Mouse (Mus musculus) limb, embryonic 14.5 days (tissue): Measurements from ENCODE around the gene Sdc4. TPM values are rescaled to one million over a fixed set of nuclear protein-coding genes. Genes with fewer than 3 reads are reported as not detected.

ENCODE experiments used
- ATAC-seq: fragments of 200-750 bp; cut with Nextera tagmentation; 2 replicates; pipeline ENCODE4 v1.8.0; 2017; ENCODE audit warnings: low read depth, moderate number of reproducible peaks, moderate TSS enrichment; ENCODE audit not compliant: low FRiP score
- DNase-seq: peaks from one replicate; pipeline ENCODE4 v3.0.0-alpha.2; 2015; ENCODE audit warnings: low spot score
- H3K27ac ChIP-seq: fragments of 300-500 bp; sonication (generic); replicated peaks from 2 replicates; pipeline ENCODE4 v1.5.1; 2014; ENCODE audit warnings: low read depth, mild to moderate bottlenecking, low read length, moderate library complexity, mixed read lengths
- H3K27me3 ChIP-seq: fragments of 300-500 bp; sonication (generic); 2 replicates; pipeline ENCODE4 v1.6.1; 2014; ENCODE audit warnings: low read length, mixed read lengths; ENCODE audit not compliant: control insufficient read depth, insufficient read depth
- H3K36me3 ChIP-seq: fragments of 300-500 bp; sonication (generic); 2 replicates; pipeline ENCODE4 v1.6.1; 2014; ENCODE audit warnings: mild to moderate bottlenecking, low read length, moderate library complexity, mixed read lengths; ENCODE audit not compliant: control insufficient read depth, insufficient read depth
- H3K4me1 ChIP-seq: fragments of 300-500 bp; sonication (generic); 2 replicates; pipeline ENCODE4 v1.6.1; 2014; ENCODE audit warnings: antibody characterized with exemption, low read length, mixed read lengths; ENCODE audit not compliant: control insufficient read depth, insufficient read depth
- H3K4me2 ChIP-seq: fragments of 300-500 bp; sonication (generic); replicated peaks from 2 replicates; pipeline ENCODE4 v1.6.1; 2014; ENCODE audit warnings: low read depth, mild to moderate bottlenecking, low read length, moderate library complexity; ENCODE audit not compliant: severe bottlenecking
- H3K4me3 ChIP-seq: fragments of 300-500 bp; sonication (generic); replicated peaks from 2 replicates; pipeline ENCODE4 v1.5.1; 2014; ENCODE audit warnings: low read length
- H3K9ac ChIP-seq: fragments of 300-500 bp; sonication (generic); 2 replicates; pipeline ENCODE4 v1.6.1; 2014; ENCODE audit warnings: mild to moderate bottlenecking, low read depth, low read length, moderate library complexity; ENCODE audit not compliant: severe bottlenecking
- H3K9me3 ChIP-seq: fragments of 300-500 bp; sonication (generic); 2 replicates; pipeline ENCODE4 v1.6.1; 2016; ENCODE audit warnings: low read length; ENCODE audit not compliant: control insufficient read depth
- POLR2A ChIP-seq: fragments of 200-500 bp; IDR thresholded peaks from 2 replicates; pipeline ENCODE4 v1.8.0; 2012; ENCODE audit warnings: inconsistent platforms, mild to moderate bottlenecking, moderate library complexity, borderline replicate concordance; ENCODE audit not compliant: insufficient read depth, insufficient read length; ENCODE audit errors: extremely low read depth
- WGBS: fragments of 180-500 bp; shearing (Covaris S2); extraction: QIAGEN DNeasy Blood & Tissue Kit; methylation state at CpG from one replicate; pipeline ENCODE4 v1.1.7; 2014; 5-methylcytosine and 5-hydroxymethylcytosine counted together
- polyA plus RNA-seq, 2 experiments: library from polyadenylated mRNA; depleted of rRNA in 1 of 2; stranded (reverse) in 1 of 2; unstranded in 1 of 2; fragments of >200 nt; fragmentation: Nextera tagmentation in 1 of 2; extraction: Ambion mirVana in 1 of 2; gene quantifications; 2 replicates each; pipeline versions ENCODE4 v1.2.1 to v1.2.3; 2012 to 2014

Gene Sdc4
- polyA plus RNA-seq, 2 experiments, result 27.4 to 65.9 TPM

DNA sequence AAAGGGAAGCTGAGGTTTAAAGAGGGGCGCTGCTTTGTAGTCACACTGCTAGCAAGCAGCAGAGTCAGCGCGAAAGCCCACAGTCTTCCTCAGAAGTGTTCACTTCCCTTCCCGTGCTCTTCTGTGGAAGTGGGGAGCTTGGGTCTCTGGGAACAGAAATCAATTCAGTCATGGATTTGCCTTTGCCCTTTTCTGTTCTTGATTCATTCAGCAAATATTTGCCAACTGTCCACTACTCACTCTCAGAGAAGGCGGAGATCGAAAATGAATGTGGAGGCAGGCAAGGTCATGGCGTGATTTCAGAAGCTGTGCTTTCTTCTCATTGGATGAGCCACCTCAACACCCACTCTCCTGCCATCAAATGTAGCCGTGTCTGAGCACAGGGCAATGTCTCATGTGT lies 14.8 kb upstream of the Sdc4 start:
- Histone ChIP-seq H3K36me3 (peaks cover 7% of the 10 kb centered on the region), H3K4me3 (no peak overlapping the region), H3K9me3 (no peaks in the 10 kb centered on the region), H3K4me1 (peaks cover 22% of the 10 kb centered on the region), H3K27me3 (no peaks in the 10 kb centered on the region), H3K27ac (no peak overlapping the region), H3K4me2 (no peak overlapping the region), H3K9ac (no peak overlapping the region)
- DNase-seq, result no peak
- WGBS, result 88% methylated on average over 8 of the region's 8 CpGs
- no peak for ATAC-seq
- TF ChIP-seq POLR2A, result no peak

DNA sequence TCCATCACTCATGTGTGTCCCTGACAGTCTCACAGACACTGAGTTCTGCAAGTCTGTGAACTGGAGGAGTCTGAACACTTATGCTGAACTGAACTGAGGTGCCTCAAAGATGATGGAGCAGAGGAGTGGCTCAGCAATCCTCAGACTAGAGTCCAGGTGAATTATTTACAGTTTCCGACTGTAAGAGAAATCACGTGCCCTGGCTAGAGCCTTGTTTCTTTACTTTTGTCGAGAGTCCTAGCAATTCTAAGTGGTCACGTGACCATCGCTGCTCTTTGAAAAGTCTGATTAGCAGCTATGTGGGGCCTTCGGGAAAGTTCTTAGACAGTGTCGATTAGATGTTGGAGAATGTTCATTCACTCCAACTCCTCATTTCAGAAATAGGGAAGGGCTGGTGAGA lies 14.3 kb upstream of the Sdc4 start:
- Histone ChIP-seq H3K27ac (no peak overlapping the region), H3K4me2 (no peak overlapping the region), H3K27me3 (no peaks in the 10 kb centered on the region), H3K36me3 (peaks cover under 1% of the 10 kb centered on the region), H3K4me1 (peaks cover 24% of the 10 kb centered on the region), H3K4me3 (no peak overlapping the region), H3K9ac (no peak overlapping the region), H3K9me3 (no peaks in the 10 kb centered on the region)
- no peak for DNase-seq
- TF ChIP-seq POLR2A, result no peak
- no peak for ATAC-seq
- 76% methylated on average over 7 of the region's 7 CpGs for WGBS

GRCm38 (mm10) chr2:164456864-164457300 lies 13.2 kb upstream of the Sdc4 start, which contains the start of gene Sys1:
TSS of gene Sys1 (plus strand) at chr2:164456964.
- Histone ChIP-seq H3K9me3 (no peaks in the 10 kb centered on the region), H3K4me2 (peak within 1 kb of the TSS; percentile 26; the same call in 1 of the 2 replicates), H3K36me3 (no peaks in the 10 kb centered on the region), H3K9ac (no peak within 1 kb of the TSS; the same call in 1 of the 2 replicates), H3K4me1 (peaks cover 32% of the 10 kb centered on the region), H3K27ac (no peak within 1 kb of the TSS), H3K27me3 (no peaks in the 10 kb centered on the region), H3K4me3 (0 out of 2 replicates have a peak within 1 kb of the TSS, but pooled peaks have one; percentile 17)
- ATAC-seq (no peak), DNase-seq (no peak)
- TF ChIP-seq POLR2A, result no peak
- WGBS, result 3% methylated on average over 7 of the region's 7 CpGs

GRCm38 (mm10) chr2:164456413-164456812 lies 12.7 kb upstream of the Sdc4 start:
- Histone ChIP-seq H3K4me3 (no peak overlapping the region), H3K9me3 (no peaks in the 10 kb centered on the region), H3K36me3 (no peaks in the 10 kb centered on the region), H3K4me1 (peaks cover 31% of the 10 kb centered on the region), H3K27ac (no peak overlapping the region), H3K27me3 (no peaks in the 10 kb centered on the region), H3K4me2 (no peak overlapping the region), H3K9ac (no peak overlapping the region)
- no peak for DNase-seq
- TF ChIP-seq POLR2A, result no peak
- no peak for ATAC-seq
- WGBS, result 92% methylated on average over 1 of the region's 1 CpGs

DNA sequence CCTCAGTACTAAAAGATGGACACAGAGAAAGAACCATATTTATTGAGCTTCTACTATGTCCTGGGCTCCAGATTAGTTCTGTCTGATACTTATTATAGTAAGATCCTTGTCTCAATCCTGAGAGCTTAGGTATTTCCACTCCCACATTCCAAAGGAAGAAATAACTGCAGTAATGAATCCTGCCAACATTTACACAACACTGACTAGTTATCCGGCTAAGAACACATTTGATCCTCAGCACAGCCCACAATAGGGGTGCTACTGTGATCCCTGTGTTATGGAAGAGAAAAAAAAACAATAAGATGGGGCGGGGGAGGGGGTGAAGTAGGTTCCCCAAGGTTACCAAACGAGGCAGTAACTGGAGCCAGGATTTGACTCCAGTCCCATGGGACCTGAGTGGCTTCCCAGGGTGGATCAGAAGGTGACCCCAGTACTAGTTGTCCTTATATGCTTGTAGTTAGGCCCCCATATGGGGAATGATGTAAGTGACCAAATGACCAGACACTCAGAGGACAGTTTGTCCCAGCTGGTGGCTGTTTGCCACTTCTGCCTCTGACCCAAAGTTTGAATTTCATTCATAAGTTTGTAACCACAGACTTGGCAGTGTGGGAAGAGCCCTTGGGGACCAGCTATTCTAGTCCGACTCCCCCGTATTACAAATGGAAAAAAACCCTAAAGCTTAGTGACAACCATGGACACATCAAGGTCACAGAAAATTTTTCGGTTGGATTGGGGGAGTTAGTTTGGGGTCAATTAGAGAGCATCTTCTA lies 11.9 kb upstream of the Sdc4 start:
- WGBS, result 66% methylated on average over 6 of the region's 6 CpGs
- H3K4me2 ChIP-seq, result no peak overlapping the region
- DNase-seq (no peak), ATAC-seq (no peak)
- no peak overlapping the region for H3K9ac ChIP-seq
- no peak overlapping the region for H3K4me3 ChIP-seq
- H3K27me3 ChIP-seq, result no peaks in the 10 kb centered on the region
- peaks cover 31% of the 10 kb centered on the region for H3K4me1 ChIP-seq
- H3K27ac ChIP-seq, result no peak overlapping the region
- no peak for TF ChIP-seq POLR2A
- no peaks in the 10 kb centered on the region for H3K36me3 ChIP-seq
- H3K9me3 ChIP-seq, result no peaks in the 10 kb centered on the region
